ENCODE assay signal across 8 mouse cellular contexts in genomic region chr2:119299981-119300818, GRCm38 (mm10). TPM values are rescaled to one million over a fixed set of nuclear protein-coding genes. Genes with fewer than 3 reads are reported as not detected.
DNase-seq lines count a peak whose midpoint lies in the region; ATAC-seq lines count a peak whose summit lies in the region.

No protein-coding gene starts in this region.

- peak; percentile 95 to 96 for DNase-seq in B cell, adult 2 months
- peak; percentile 95 for DNase-seq in ZHBTc4 (ENCODE audit: low read depth, low spot score)
- DNase-seq in gastrocnemius, postnatal 36 days: peak; percentile 71 to 79
- DNase-seq in thymus, postnatal 14 days: peak; percentile 93

- H3K4me3 ChIP-seq in intestine, embryonic 15.5 days (replicated peaks): peak overlapping the region; percentile 4; the same call in 1 of the 2 replicates
- peak overlapping the region; percentile 49 for H3K4me3 ChIP-seq in liver, embryonic 16.5 days (ENCODE audit: low read depth, low read length)
- H3K4me3 ChIP-seq in neural tube, embryonic 13.5 days: no peak overlapping the region

- 8% methylated on average over 15 of the region's 15 CpGs for WGBS in intestine, embryonic 15.5 days
- WGBS in liver, embryonic 16.5 days (ENCODE audit: insufficient replicate concordance): under 1% methylated on average over 13 of the region's 15 CpGs
- 3% methylated on average over 15 of the region's 15 CpGs for WGBS in neural tube, embryonic 13.5 days

- H3K9ac ChIP-seq in intestine, embryonic 15.5 days: 0 out of 2 replicates have a peak overlapping the region, but pooled peaks have one; percentile 18
- H3K9ac ChIP-seq in liver, embryonic 16.5 days (ENCODE audit: low read depth, low read length): peak overlapping the region; percentile 52
- H3K9ac ChIP-seq in neural tube, embryonic 13.5 days: peak overlapping the region; percentile 1; the same call in 1 of the 2 replicates

- ATAC-seq in common myeloid progenitor, adult 5-6 weeks (replicated peaks; ENCODE audit: low read depth, poor library complexity, severe bottlenecking): peak; percentile 77
- ATAC-seq in intestine, embryonic 15.5 days: peak; percentile 91
- ATAC-seq in liver, embryonic 16.5 days (ENCODE audit: low read depth): peak; percentile 87
- ATAC-seq in neural tube, embryonic 13.5 days (ENCODE audit: low read depth): peak; percentile 60

- H3K27ac ChIP-seq in intestine, embryonic 15.5 days: peak overlapping the region; percentile 68
- H3K27ac ChIP-seq in liver, embryonic 16.5 days (ENCODE audit: low read length): peak overlapping the region; percentile 64
- peak overlapping the region; percentile 55 for H3K27ac ChIP-seq in neural tube, embryonic 13.5 days (replicated peaks)

- H3K36me3 ChIP-seq in intestine, embryonic 15.5 days: peaks cover 12% of the 10 kb centered on the region
- peaks cover 15% of the 10 kb centered on the region for H3K36me3 ChIP-seq in liver, embryonic 16.5 days (ENCODE audit: control insufficient read depth, insufficient read depth)
- H3K36me3 ChIP-seq in neural tube, embryonic 13.5 days: peaks cover 37% of the 10 kb centered on the region

- no peaks in the 10 kb centered on the region for H3K27me3 ChIP-seq in intestine, embryonic 15.5 days (replicated peaks)
- H3K27me3 ChIP-seq in liver, embryonic 16.5 days (ENCODE audit: control insufficient read depth, insufficient read depth, low read depth, low read length): no peaks in the 10 kb centered on the region; the same call in 1 of the 2 replicates
- H3K27me3 ChIP-seq in neural tube, embryonic 13.5 days: no peaks in the 10 kb centered on the region

- intact Hi-C loops in gastrocnemius, postnatal 36 days (cut with DNase I): loop anchor here (2.0 kb wide), 2 partner anchors 37 to 113 kb away; no protein-coding TSS in a partner anchor

- H3K4me2 ChIP-seq in intestine, embryonic 15.5 days (replicated peaks): peak overlapping the region; percentile 55
- peak overlapping the region; percentile 78 for H3K4me2 ChIP-seq in liver, embryonic 16.5 days (ENCODE audit: low read depth, low read length)
- peak overlapping the region; percentile 31 for H3K4me2 ChIP-seq in neural tube, embryonic 13.5 days

- H3K4me1 ChIP-seq in intestine, embryonic 15.5 days (replicated peaks): peaks cover 33% of the 10 kb centered on the region
- H3K4me1 ChIP-seq in liver, embryonic 16.5 days (ENCODE audit: control insufficient read depth, low read depth, low read length): peaks cover 44% of the 10 kb centered on the region
- peaks cover 32% of the 10 kb centered on the region for H3K4me1 ChIP-seq in neural tube, embryonic 13.5 days (replicated peaks)

- no peaks in the 10 kb centered on the region for H3K9me3 ChIP-seq in intestine, embryonic 15.5 days
- H3K9me3 ChIP-seq in liver, embryonic 16.5 days (replicated peaks; ENCODE audit: control insufficient read depth, low read length): no peaks in the 10 kb centered on the region
- H3K9me3 ChIP-seq in neural tube, embryonic 13.5 days: no peaks in the 10 kb centered on the region

RNA-seq across cellular contexts. Expression of gene Vps18, which starts 11.7 kb away (rescaled TPM):
- total RNA-seq in common myeloid progenitor, adult 5-6 weeks (2017): 12.8 and 22.5 TPM in 2 replicates
- 1 to 10 TPM; 9.0 to 9.2 TPM for total RNA-seq in gastrocnemius, postnatal 36 days (2021)
- polyA plus RNA-seq in intestine, embryonic 15.5 days (2015; fragmentation: Nextera tagmentation; extraction: Ambion mirVana): 20.9 and 22.5 TPM in 2 replicates
- polyA plus RNA-seq in liver, embryonic 16.5 days (2015; fragmentation: Nextera tagmentation; extraction: Ambion mirVana): 5.5 and 6.3 TPM in 2 replicates
- polyA plus RNA-seq in neural tube, embryonic 13.5 days (2015; fragmentation: Nextera tagmentation; extraction: Ambion mirVana): 23.9 and 24.2 TPM in 2 replicates

RNA-seq across cellular contexts. Expression of gene Dll4, which starts 25.4 kb away (rescaled TPM):
- total RNA-seq in common myeloid progenitor, adult 5-6 weeks (2017): not detected in 2 replicates
- 1 to 10 TPM; 5.1 to 5.5 TPM for total RNA-seq in gastrocnemius, postnatal 36 days (2021)
- polyA plus RNA-seq in intestine, embryonic 15.5 days (2015; fragmentation: Nextera tagmentation; extraction: Ambion mirVana): 8.3 and 8.4 TPM in 2 replicates
- polyA plus RNA-seq in liver, embryonic 16.5 days (2015; fragmentation: Nextera tagmentation; extraction: Ambion mirVana): 2.0 and 2.1 TPM in 2 replicates
- 4.9 and 5.3 TPM in 2 replicates for polyA plus RNA-seq in neural tube, embryonic 13.5 days (2015; fragmentation: Nextera tagmentation; extraction: Ambion mirVana)

RNA-seq across cellular contexts. Expression of gene Rhov, which starts 29.1 kb away (rescaled TPM):
- 0.05 TPM in 1 of 2 replicates, not detected in the other for total RNA-seq in common myeloid progenitor, adult 5-6 weeks (2017)
- total RNA-seq in gastrocnemius, postnatal 36 days (2021): not detected
- polyA plus RNA-seq in intestine, embryonic 15.5 days (2015; fragmentation: Nextera tagmentation; extraction: Ambion mirVana): 5.2 and 7.1 TPM in 2 replicates
- 0.20 TPM in 1 of 2 replicates, not detected in the other for polyA plus RNA-seq in liver, embryonic 16.5 days (2015; fragmentation: Nextera tagmentation; extraction: Ambion mirVana)
- polyA plus RNA-seq in neural tube, embryonic 13.5 days (2015; fragmentation: Nextera tagmentation; extraction: Ambion mirVana): 18.3 and 19.1 TPM in 2 replicates

RNA-seq across cellular contexts. Expression of gene Chac1, which starts 50.8 kb away (rescaled TPM):
- not detected in 2 replicates for total RNA-seq in common myeloid progenitor, adult 5-6 weeks (2017)
- total RNA-seq in gastrocnemius, postnatal 36 days (2021): 10 to 100 TPM; 40.1 to 82.4 TPM
- 2.3 and 2.7 TPM in 2 replicates for polyA plus RNA-seq in intestine, embryonic 15.5 days (2015; fragmentation: Nextera tagmentation; extraction: Ambion mirVana)
- 6.2 and 8.5 TPM in 2 replicates for polyA plus RNA-seq in liver, embryonic 16.5 days (2015; fragmentation: Nextera tagmentation; extraction: Ambion mirVana)
- 6.2 TPM in 2 replicates for polyA plus RNA-seq in neural tube, embryonic 13.5 days (2015; fragmentation: Nextera tagmentation; extraction: Ambion mirVana)

Comparison
In these comparisons a context has a peak if more than half of its experiments do, and no peak if none do; other contexts are left out.
1. H3K9ac ChIP-seq: peak in every context shown above with its lines; median percentile 52 in liver, embryonic 16.5 days; 18 in intestine, embryonic 15.5 days; 1 in neural tube, embryonic 13.5 days.